Mouse (Mus musculus) megakaryocyte, adult 5-6 weeks (primary cell): ENCODE measurements around the gene Pld2. TPM values are rescaled to one million over a fixed set of nuclear protein-coding genes. Genes with fewer than 3 reads are reported as not detected.
"Not testable (repeated sequence)": the region's sequence is repeated elsewhere in the genome, so short reads cannot be mapped to it uniquely, and the experiment has no call there.

Source experiments
- ATAC-seq: 2 replicates; pipeline ENCODE4 v1.8.0; 2016; ENCODE audit warnings: mild to moderate bottlenecking, inconsistent platforms; ENCODE audit not compliant: poor library complexity, severe bottlenecking
- total RNA-seq, 2 experiments: library from RNA; stranded (forward) in 1 of 2; stranded (reverse) in 1 of 2; fragments of 153-499, 151-499 nt in 1 of 2; fragments of 221-1000, 200-1000 nt in 1 of 2; gene quantifications; 2 replicates each; pipeline versions ENCODE4 v1.2.3 to v1.2.4; 2015 to 2017

Pld2 gene
- 6.3 and 6.5 TPM in 2 replicates for total RNA-seq (2015)
- 7.3 and 11.1 TPM in 2 replicates for total RNA-seq (2017)

DNA sequence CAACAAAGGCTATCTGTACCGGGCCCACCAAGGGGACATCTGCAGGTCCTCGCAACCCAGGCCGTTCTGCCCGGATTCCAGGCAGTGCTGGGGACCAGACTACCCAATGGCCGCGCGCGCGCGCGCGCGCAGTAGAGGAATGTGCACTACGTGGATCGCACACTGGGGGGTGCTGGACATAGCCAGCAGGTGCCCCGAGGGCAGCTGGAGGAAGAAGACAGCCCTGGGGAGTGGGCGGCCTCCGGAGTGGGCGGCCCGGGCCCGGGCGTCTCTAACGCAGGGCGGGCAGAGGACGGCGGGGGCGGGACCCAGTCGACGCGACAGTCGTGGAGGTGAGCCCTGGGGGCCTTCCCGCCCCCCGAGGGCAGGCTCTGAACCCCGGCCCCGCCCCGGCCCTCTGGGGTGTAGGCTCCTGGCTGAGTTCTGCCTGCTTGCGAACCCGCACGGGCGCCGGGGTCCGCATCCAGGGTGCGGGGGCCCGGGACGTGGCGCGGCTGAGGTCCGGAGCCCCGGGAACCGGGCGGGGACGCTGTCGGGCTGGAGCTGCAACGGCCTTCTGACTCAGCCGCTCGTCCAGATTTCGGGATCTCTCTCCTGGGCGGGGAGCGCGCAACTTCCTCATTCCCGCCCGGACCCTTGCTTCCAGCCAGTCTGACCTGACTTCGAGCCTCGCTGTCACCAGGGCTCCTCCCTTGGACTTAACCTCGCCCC, at the start of gene Pld2:
Gene Pld2, plus strand, starts transcription at position 188 of the 711 bp plus-strand sequence.
- ATAC-seq: peak; percentile 94

DNA sequence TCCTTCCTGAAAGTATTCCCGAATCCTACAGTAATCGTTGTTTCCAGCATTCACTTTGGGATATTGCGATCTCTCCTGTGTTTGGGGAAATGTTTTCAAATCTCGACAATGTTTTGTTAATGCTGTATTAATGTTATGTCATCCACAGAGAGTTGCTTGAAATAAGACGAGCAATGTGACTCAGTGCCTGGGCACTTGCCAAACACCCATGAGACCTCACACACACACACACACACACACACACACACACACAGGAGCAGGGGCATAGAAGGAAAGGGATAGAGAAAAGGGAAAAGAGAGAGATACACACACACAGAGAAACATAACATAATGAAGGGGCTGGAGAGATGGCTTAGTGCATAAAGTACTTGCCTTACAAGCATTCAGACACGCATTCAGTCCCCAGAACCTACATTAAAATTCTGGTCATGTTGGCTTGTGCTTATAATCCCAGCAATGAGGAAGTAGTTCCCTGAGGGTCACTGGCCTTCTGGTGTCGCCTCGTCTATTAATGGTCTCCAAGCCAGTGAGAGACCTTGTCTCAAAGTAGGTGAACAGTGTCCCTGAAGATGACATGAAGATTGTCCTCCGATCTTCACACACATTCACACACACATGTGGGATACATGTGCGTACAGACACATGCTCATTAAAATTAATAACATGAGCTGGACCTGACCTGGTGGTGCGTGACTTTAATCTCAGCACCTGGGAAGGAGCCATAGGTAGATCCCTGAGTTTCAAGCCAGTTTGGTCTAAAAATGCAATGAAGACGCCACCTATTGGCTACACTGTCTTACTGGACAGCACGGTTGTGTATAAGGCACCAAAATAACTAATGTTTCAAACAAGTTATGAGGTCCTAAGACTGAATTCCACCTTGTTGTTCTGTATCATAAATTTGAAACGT, 40.0 kb upstream of the Pld2 start:
- no peak for ATAC-seq

DNA sequence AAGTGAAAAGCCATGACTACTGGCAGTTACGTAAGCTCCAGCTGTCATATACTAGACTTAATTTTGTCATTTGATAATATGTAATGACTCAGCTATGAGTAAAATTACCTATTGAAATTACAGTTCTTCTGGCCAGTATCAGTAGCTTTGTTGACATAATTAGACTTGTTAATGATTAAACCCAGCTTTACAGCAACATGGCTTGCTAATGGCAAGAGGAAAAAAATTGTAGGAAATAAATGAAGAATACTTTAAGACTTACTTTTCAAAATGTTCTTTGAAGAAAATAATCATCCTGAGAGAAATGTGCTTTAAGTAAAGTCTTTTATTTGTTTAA, 39.4 kb upstream of the Pld2 start:
- no peak for ATAC-seq

DNA sequence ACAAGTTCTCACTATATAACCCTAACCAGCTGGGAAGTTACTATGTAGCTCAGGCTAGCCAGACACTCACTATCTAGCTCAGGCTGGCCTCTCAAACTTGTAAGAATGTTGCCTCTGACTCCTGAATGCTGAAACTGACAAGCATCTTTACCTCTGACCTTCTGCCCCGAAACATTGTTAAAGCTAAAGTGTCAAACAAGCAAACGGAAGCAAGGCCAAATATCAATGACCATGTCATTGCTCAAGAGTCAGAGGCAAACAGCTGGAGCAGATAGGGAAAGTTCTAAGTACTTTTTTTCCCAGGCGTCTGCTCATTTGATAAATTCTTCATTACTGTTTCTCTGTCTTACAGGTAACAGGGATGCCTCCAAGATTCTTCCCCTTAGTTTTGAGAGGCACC, 37.8 kb upstream of the Pld2 start:
- ATAC-seq: no peak

DNA sequence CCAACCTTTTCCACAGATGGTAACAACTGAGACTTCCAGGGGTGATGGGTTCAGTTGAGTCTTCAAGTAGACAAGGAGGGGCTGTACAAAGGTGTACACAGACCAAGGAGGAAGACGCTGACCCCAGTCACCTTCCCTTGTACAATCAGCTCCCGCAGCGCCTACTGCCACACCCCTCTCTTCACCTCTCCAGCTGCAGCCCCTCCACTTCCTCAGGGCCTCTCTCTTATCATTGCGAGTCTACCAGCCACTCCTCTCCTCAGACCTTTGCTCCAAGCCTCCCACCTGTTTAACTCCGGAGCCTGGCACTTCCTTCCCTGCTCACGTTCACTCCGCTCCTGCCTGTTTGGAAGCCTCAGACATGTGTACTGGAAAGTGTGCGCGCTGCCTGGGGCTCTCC, 34.9 kb upstream of the Pld2 start, which contains the start of gene Tm4sf5:
Gene Tm4sf5, plus strand, starts transcription at position 275 of the 400 bp plus-strand sequence.
- no peak for ATAC-seq

DNA sequence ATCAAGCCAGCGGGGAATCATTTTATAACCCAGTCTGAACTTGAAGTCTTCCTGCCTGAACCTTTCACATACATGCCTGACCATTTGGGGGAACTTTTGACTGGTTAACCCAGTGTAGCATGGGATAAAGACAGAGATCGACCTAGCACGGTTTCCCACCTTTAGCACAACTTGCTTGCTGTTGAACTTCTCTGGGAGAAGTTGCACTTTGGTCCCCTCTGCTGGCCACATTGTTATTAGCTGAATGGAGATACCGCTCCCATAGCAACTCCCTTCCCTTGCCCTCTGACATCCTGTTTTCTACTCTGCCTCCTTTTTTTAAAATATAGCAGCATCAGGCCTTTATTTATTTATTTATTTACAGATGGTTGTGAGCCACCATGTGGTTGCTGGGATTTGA, 33.5 kb upstream of the Pld2 start:
- peak; percentile 77 for ATAC-seq

DNA sequence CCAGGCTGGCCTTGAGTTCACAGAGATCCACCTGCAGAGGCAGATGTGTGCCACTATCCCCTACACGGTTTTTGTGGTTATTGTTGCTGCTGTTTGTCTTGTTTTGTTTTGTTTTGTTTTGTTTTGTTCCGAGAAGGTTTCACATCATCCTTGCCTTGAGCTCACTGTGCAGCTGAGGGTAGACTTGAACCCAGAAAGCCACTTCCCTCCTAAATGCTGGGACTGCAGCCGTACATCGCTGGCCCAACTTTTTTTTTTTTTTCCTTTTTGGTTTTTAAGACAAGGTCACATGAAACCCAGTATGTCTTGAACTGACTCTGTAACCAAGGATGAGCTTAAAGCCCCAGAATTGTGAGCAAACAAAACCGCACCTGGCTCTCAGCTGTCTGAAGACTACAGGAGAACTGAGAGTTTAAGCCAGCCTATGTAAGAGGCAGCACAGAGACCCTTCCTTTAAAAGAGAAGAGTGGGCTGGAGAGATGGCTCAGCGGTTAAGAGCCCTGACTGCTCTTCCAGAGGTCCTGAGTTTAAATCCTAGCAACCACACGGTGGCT, 32.8 kb upstream of the Pld2 start:
- no peak for ATAC-seq

DNA sequence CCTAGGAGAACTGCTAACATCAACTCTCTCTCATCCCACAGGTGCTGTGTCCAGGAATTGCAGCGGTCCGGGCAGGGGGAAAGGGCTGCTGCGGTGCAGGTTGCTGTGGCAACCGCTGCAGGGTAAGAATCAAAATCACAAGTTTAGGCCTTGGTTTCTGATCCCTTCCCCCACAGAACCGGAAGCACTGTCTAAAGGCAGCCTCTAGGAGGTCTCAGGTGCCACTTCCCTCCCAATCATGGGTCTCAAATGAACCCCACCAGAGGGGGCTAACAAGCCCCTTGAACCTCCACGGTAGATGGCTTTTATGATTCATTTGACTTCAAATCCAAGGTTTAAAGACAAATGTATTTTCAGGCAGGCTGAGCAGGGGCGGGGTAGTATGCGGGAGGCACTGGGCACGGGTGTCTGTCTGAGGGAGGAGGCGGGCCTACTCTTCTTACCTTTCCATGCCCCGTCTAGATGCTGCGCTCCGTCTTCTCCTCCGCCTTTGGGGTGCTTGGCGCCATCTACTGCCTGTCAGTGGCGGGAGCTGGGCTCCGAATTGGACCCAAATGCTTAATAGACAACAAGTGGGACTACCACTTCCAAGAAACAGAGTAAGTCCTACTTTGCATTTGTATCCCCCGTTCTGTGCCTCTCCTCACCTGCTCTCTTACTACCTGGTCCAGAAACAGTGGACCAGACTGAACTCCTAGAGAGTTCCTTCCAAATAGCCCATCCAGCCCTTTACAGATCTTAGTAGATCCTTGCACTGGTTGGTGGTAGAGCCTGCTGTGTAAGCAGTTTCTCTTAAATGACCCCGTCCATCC, 29.9 kb upstream of the Pld2 start:
- peak; percentile 76 for ATAC-seq

DNA sequence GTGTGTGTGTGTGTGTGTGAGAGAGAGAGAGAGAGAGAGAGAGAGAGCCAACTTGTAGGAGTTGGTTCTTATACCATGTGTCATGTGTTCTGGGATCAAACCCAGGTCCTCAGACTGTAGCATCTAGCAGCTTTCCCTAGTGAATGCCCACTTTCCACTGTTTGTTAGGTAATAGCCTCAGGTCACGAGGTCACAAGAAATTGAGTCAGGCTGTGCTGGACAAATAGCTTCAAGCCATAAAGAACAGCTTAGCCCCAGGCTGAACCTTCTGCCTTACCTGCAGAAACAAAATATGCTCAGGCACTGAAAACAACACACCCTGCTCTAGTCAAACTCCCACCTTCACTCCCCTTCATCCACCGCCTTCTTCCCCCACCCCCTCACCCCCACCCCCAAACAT, 28.6 kb upstream of the Pld2 start:
- ATAC-seq: no peak

DNA sequence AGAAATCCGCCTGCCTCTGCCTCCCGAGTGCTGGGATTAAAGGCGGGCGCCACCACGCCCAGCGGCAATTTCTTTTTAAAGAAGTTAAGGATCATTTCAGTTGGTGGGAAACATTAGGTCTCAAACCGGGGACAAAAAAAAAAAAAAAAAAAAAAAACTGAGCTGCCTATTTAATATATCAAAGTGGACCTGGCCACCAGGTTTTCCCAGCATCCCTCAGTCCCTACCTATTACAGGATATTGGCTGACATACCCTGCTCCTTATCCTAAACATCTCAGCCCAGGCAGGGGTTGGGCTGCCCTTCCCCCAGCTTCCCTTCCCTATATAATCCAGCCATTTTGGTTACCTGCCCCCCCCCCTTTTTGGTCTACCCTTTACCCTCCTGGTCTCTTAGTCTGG, 28.0 kb upstream of the Pld2 start:
- ATAC-seq: no peak

DNA sequence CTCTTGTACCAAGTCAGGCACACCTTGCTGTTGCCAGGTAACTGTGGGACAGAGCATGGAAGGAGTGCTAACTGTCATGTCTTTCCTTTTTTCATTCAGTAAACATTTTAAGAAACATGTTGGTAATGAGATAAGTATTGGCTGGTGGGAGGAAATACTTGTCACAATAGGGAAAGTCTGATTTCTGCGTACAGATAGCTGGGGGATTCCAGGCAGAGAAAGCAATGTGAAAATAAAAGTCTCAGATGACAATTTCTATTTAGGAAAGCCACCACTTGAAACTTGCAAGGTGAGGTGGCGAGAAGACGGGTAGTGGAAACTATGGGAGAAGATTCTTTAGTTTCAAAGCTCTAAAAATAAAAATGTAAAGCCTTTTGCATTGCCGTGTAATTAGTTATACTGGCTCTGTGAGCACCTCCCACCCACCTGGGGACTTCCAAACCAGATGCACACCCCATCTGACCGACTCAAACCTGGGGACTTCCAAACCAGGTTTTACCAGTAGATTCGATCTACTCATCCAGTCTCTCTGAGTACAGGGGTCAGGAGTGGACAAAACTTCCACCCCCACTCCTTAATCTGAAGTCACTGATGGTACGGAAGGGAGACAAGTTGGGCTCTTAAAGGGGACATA, 27.0 kb upstream of the Pld2 start:
- no peak for ATAC-seq

DNA sequence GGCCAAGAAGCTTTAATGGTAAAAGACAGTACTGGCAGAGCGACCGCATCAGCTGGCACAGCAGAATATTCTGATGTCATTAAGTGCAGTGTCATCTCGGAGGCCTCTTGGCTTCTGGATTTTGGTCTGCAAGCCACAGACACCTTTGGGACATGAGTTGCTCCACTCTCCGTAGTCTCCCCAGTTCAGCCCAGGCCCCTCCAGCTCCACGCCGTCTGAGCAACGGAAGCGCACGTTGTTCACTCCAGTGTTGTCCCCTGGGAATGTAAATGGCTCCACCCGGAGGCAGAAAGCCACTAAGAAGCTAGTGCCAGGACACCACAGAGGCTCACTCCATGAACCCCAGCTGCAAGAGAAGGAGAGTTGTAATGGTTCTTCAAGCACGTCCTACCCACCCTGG, 26.3 kb upstream of the Pld2 start:
- no peak for ATAC-seq

DNA sequence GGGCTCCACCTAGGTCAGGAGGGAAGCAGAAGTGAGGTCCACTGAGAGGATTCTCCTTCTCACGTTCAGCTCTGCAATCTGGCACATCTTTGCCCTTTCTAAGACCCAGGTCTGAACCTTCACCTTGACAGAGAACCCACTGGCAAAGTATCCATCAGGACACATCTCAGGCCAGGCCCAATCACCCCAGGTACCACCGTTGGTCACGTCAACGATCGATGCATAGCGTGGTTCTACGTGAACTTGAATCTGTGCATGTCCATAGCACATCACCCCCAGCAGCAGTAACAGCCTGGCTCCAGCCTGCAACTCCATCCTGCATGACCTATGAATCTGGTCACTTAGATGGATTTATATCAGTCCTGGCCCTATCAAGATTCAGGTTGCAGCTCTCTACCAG, 25.6 kb upstream of the Pld2 start, which contains the start of gene Vmo1:
Gene Vmo1, minus strand, starts transcription at position 329 of the 400 bp plus-strand sequence.
- no peak for ATAC-seq

DNA sequence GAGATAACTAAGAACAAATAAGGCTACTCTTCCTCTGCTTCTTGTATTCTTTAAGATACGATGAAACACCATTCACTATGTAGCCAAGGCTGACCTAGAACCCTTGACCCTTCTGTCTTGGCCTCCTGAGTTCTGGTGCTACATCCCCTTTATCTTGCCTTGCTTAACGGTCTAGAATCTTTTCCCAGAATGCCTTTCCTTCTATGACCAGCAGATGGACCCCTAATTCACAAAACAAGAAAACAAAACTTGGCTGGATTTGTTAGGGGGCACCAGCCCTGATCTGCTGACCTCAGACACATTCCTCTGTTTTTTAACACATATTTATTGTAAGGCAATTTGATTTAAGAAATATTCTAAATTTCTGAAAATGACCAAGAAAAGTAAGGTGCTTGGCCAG, 23.5 kb upstream of the Pld2 start:
- 0 out of 2 replicates have a peak, but pooled peaks have one; percentile 45 for ATAC-seq

DNA sequence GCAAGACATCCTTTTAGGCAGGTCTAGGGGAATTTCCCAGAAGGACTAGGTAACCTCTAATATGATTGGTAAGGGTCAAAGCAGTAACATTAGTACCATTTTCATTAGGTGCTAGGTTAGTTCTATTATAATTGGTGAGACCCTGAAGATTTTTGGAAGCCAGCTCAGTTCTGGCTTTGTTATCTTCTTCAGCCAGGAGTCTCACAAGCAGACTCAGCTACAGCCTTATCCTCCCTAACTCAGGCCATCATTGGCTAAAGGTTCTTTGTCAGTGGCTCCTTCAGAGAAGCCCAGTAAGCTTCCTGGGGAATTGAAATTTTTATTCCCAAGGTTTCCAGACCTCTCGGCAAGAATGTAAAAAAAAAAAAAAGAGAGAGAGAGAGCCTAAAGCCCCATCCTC, 21.4 kb upstream of the Pld2 start:
- ATAC-seq: no peak

DNA sequence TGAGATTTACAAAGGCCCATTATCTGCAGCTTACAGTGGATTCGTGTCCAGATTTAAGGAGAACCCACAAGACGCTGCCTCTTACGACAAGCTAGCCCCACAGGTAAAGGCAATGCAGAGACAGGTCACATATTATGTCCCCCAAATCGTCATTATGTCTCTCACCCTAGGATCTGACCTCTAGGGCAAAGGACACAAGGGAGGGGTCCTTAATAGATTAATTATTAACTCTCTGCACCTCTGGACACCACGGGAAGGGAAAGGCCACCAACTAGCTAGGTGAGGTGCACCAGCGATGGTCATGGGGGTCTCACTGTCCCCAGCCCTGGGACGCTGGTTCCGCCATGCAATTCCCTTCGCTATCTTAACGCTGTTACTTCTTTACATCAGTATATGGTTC, 20.9 kb upstream of the Pld2 start, which contains the start of gene Gltpd2:
Gene Gltpd2, plus strand, starts transcription at position 274 of the 400 bp plus-strand sequence.
- ATAC-seq: no peak

DNA sequence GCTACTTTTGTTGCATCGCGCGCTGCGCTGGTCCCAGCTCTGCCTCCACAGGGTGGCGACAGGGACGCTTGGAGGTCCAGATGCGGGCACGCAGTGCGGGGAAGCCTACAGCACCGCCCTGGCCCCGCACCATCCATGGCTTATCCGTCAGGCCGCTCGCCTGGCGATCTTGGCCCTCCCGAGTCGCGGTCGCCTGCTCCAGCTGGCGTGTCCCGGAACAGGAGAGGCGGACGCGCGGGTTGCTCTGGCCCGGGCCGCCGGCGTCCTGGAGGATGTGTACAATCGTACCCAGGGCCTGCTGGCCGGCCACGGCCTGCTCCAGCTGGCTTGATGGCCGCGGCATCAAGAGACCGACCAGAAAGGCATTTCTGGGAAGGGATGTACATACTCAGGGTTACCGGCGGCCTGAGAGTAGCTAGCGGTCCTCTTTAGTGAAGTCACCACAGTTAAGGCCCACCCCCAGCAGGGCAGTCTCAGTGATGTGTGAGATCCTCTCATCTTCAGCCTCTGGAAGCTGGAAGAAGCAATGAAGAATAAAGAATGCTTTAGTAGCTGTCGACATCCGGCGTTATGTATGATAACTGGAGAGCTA, 19.6 kb upstream of the Pld2 start:
- no peak for ATAC-seq

DNA sequence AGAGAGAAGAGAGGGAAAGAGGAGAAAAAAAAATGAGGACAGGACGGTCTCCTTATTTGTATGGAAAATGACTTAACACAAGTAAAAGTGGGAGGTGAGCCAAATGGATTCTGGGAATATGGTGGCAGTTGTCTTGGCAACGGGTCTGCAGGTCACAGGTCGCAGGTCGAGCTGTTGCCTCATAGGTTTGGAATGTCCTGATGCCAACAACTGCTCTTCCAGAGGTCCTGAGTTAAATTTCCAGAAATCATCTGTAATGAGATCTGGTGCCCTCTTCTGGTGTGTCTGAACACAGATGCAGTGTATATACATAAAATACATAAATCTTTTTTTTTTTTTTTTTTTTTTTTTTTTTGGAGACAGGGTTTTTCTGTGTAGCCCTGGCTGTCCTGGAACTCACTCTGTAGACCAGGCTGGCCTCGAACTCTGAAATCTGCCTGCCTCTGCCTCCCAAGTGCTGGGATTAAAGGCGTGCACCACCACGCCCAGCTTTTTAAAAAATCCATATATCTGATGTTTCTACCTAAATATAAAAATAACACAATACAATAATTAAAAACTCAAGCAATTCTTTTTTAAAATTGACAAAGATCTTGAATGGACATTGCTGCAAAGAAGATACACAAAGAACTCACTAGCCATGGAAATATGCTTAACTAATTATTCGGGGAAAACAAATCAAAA, 16.4 kb upstream of the Pld2 start:
- not testable (repeated sequence) for ATAC-seq

DNA sequence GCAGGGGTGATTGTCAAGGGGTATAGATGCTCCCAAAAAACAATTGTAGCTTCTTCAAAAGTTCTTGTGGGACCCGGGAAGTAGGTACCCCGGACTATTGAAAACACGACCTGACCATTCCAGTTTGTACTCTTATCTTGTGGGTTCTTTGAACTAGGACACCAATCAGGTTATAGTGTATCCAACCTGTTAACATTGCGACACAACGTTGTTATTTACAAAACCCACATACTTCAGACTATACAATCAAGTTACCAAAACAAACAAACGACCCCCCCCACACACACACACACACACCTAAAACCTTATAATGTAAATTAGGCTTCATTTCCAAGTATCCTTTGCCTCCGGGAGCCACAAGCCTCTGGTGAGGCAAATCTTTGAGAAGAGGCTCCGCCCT, 15.1 kb upstream of the Pld2 start:
- 0 out of 2 replicates have a peak, but pooled peaks have one; percentile 3 for ATAC-seq
